23 mouse cellular contexts compared by ENCODE assay signal in the genomic region with DNA sequence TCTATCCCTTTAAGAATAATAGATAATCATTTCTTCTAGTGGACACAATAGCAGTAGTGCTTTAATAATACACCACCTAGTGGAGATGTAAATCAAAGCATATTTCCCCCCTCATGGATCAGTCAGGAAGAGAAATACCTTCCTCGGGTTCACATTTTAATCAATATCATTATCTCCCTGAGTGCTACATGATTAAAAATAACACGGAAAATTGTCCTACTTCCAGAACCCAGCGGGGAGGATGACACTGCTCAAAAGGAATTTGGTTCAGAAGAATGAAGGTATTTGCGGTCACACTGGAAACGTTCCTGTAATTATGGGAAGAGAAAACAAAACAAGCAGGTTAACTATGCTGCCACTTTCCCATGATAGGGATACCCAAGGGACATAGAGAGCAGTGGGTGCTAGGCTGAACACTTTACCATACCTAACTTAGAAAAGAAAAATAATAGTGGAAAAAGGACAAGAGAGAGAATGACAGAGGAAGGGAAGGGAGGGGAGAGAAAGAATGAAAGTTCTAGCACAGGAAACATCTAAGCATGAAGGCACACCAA.
DNase-seq lines count a peak whose midpoint lies in the region; ATAC-seq and TF ChIP-seq lines count a peak whose summit lies in the region.
"Had no signal": no experiment of that assay in that cellular context is flagged by ENCODE, and none has a peak within 500 bp of the region (broad histone marks: within the 10 kb centered on the region; RNA-seq: fewer than 3 reads in every experiment).

No protein-coding gene starts in this region.

- no peaks in the 10 kb centered on the region for H3K36me3 ChIP-seq in midbrain, postnatal 0 days (ENCODE audit: insufficient read depth, low read length)
- no peaks in the 10 kb centered on the region for H3K36me3 ChIP-seq in midbrain, embryonic 16.5 days (ENCODE audit: control insufficient read depth, insufficient read depth, low read length)
- H3K36me3 ChIP-seq: embryonic facial prominence, embryonic 12.5 days; hindbrain, embryonic 13.5 days; limb, embryonic 12.5 days; midbrain, embryonic 13.5 days had no signal

- no peak overlapping the region for H3K4me3 ChIP-seq in midbrain, postnatal 0 days (ENCODE audit: low read depth, low read length)
- H3K4me3 ChIP-seq in midbrain, embryonic 16.5 days (ENCODE audit: low read depth, low read length): no peak overlapping the region
- H3K4me3 ChIP-seq: embryonic facial prominence, embryonic 12.5 days; hindbrain, embryonic 13.5 days; limb, embryonic 12.5 days; megakaryocyte, embryonic 14.5 days; midbrain, embryonic 13.5 days had no signal

- no peak overlapping the region for H3K9ac ChIP-seq in midbrain, postnatal 0 days (replicated peaks; ENCODE audit: low read length, poor library complexity, severe bottlenecking)
- H3K9ac ChIP-seq in midbrain, embryonic 16.5 days (ENCODE audit: low read depth, low read length): no peak overlapping the region
- H3K9ac ChIP-seq: embryonic facial prominence, embryonic 12.5 days; forebrain, postnatal 0 days; hindbrain, embryonic 13.5 days; limb, embryonic 12.5 days; midbrain, embryonic 13.5 days had no signal

- H3K27me3 ChIP-seq in midbrain, postnatal 0 days (ENCODE audit: insufficient read depth, low read length): no peaks in the 10 kb centered on the region
- H3K27me3 ChIP-seq in midbrain, embryonic 16.5 days (ENCODE audit: control insufficient read depth, insufficient read depth, low read depth, low read length): no peaks in the 10 kb centered on the region
- H3K27me3 ChIP-seq: embryonic facial prominence, embryonic 12.5 days; hindbrain, embryonic 13.5 days; limb, embryonic 12.5 days; megakaryocyte, embryonic 14.5 days; midbrain, embryonic 13.5 days had no signal

- DNase-seq in midbrain, postnatal 0 days (ENCODE audit: low spot score): peak; percentile 20
- peak; percentile 69 for DNase-seq in cerebellum, adult 11 months
- DNase-seq in cerebellum, adult 9-11 months: peak; percentile 81
- no peak for DNase-seq in lung, postnatal 10 days
- DNase-seq: adrenal gland, adult 2 months; forebrain, postnatal 0 days; gastrocnemius, postnatal 14 days; kidney, adult 18-20 months; lung, adult 18-20 months; lung, postnatal 14 days; right cerebral cortex, postnatal 4 days; thymus, postnatal 4 days had no signal

- no peaks in the 10 kb centered on the region for H3K4me1 ChIP-seq in midbrain, postnatal 0 days (ENCODE audit: insufficient read depth, low read length)
- no peaks in the 10 kb centered on the region for H3K4me1 ChIP-seq in midbrain, embryonic 16.5 days (ENCODE audit: control insufficient read depth, insufficient read depth, low read length)
- H3K4me1 ChIP-seq: embryonic facial prominence, embryonic 12.5 days; hindbrain, embryonic 13.5 days; limb, embryonic 12.5 days; megakaryocyte, embryonic 14.5 days; midbrain, embryonic 13.5 days had no signal

- no peaks in the 10 kb centered on the region for H3K9me3 ChIP-seq in midbrain, postnatal 0 days (ENCODE audit: low read length)
- no peaks in the 10 kb centered on the region for H3K9me3 ChIP-seq in midbrain, embryonic 16.5 days (replicated peaks; ENCODE audit: control insufficient read depth, low read length, poor library complexity, severe bottlenecking)
- H3K9me3 ChIP-seq: embryonic facial prominence, embryonic 12.5 days; hindbrain, embryonic 13.5 days; limb, embryonic 12.5 days; midbrain, embryonic 13.5 days had no signal

- H3K4me2 ChIP-seq in midbrain, postnatal 0 days (ENCODE audit: low read depth, low read length, poor library complexity, severe bottlenecking): no peak overlapping the region
- H3K4me2 ChIP-seq in midbrain, embryonic 16.5 days (ENCODE audit: low read length): no peak overlapping the region
- H3K4me2 ChIP-seq: embryonic facial prominence, embryonic 12.5 days; heart, embryonic 11.5 days; hindbrain, embryonic 13.5 days; limb, embryonic 12.5 days; liver, embryonic 11.5 days; midbrain, embryonic 13.5 days had no signal

- ATAC-seq in midbrain, postnatal 0 days (ENCODE audit: low FRiP score): no peak
- no peak for ATAC-seq in midbrain, embryonic 16.5 days
- ATAC-seq in CD4-positive, CD25-positive, alpha-beta regulatory T cell, adult 4 months: no peak
- ATAC-seq in monocyte, adult 5-6 weeks (replicated peaks; ENCODE audit: insufficient number of reproducible peaks, low FRiP score, low TSS enrichment, poor library complexity, severe bottlenecking): no peak
- ATAC-seq: forebrain, postnatal 0 days; inflammation-experienced regulatory T-cells, adult 6 months; midbrain, embryonic 13.5 days had no signal

- H3K27ac ChIP-seq in midbrain, postnatal 0 days (ENCODE audit: low read depth, low read length): no peak overlapping the region
- no peak overlapping the region for H3K27ac ChIP-seq in midbrain, embryonic 16.5 days (ENCODE audit: low read length)
- H3K27ac ChIP-seq: embryonic facial prominence, embryonic 12.5 days; hindbrain, embryonic 13.5 days; limb, embryonic 12.5 days; midbrain, embryonic 13.5 days had no signal

- 69% methylated on average over 5 of the region's 5 CpGs for WGBS in midbrain, postnatal 0 days
- WGBS in midbrain, embryonic 16.5 days: 71% methylated on average over 5 of the region's 5 CpGs

- no peak for TF ChIP-seq CTCF in midbrain, postnatal 0 days (IDR thresholded peaks at IDR 0.05)
